Mouse (Mus musculus) forebrain, postnatal 0 days (tissue): ENCODE measurements around the gene Ssr2. TPM values are rescaled to one million over a fixed set of nuclear protein-coding genes. Genes with fewer than 3 reads are reported as not detected.

Experiments
- ATAC-seq: fragments of 200-750 bp; cut with Nextera tagmentation; 2 replicates; pipeline ENCODE4 v1.8.0; 2017; ENCODE audit warnings: mild to moderate bottlenecking, moderate library complexity
- DNase-seq: peaks from one replicate; pipeline ENCODE4 v3.0.0-alpha.2; 2015
- H3K27ac ChIP-seq: fragments of 300-500 bp; sonication (generic); 2 replicates; pipeline ENCODE4 v1.5.1; 2014; ENCODE audit warnings: low read depth, mild to moderate bottlenecking, antibody characterized with exemption, low read length, moderate library complexity, mixed read lengths
- H3K27me3 ChIP-seq: fragments of 300-500 bp; sonication (generic); 2 replicates; pipeline ENCODE4 v1.6.1; 2014; ENCODE audit warnings: mild to moderate bottlenecking, low read length, mixed read lengths; ENCODE audit not compliant: insufficient read depth
- H3K36me3 ChIP-seq: fragments of 300-500 bp; sonication (generic); 2 replicates; pipeline ENCODE4 v1.6.1; 2014; ENCODE audit warnings: mild to moderate bottlenecking, moderate library complexity; ENCODE audit not compliant: insufficient read depth
- H3K4me1 ChIP-seq: fragments of 300-500 bp; sonication (generic); 2 replicates; pipeline ENCODE4 v1.6.1; 2014; ENCODE audit warnings: antibody characterized with exemption; ENCODE audit not compliant: insufficient read depth
- H3K4me2 ChIP-seq: fragments of 300-500 bp; sonication (generic); 2 replicates; pipeline ENCODE4 v1.6.1; 2014; ENCODE audit warnings: low read depth, mild to moderate bottlenecking, moderate library complexity
- H3K4me3 ChIP-seq: fragments of 300-500 bp; sonication (generic); 2 replicates; pipeline ENCODE4 v1.5.1; 2014; ENCODE audit warnings: low read depth, low read length, mixed read lengths
- H3K9ac ChIP-seq: fragments of 300-500 bp; sonication (generic); 2 replicates; pipeline ENCODE4 v1.6.1; 2014; ENCODE audit warnings: mild to moderate bottlenecking
- H3K9me3 ChIP-seq: fragments of 300-500 bp; sonication (generic); 2 replicates; pipeline ENCODE4 v1.6.1; 2016; ENCODE audit warnings: low read length
- CTCF ChIP-seq: sonication (generic); IDR thresholded peaks from 2 replicates; pipeline ENCODE4 v1.5.1; 2016; ENCODE audit warnings: antibody characterized with exemption, control low read depth, low read depth
- WGBS: fragments of 180-500 bp; shearing (Covaris S2); extraction: QIAGEN DNeasy Blood & Tissue Kit; methylation state at CpG from one replicate; pipeline ENCODE4 v1.1.7; 2014; 5-methylcytosine and 5-hydroxymethylcytosine counted together
- polyA plus RNA-seq: library from polyadenylated mRNA; unstranded; fragments of >200 nt; fragmentation: Nextera tagmentation; extraction: Ambion mirVana; gene quantifications from 2 replicates; pipeline ENCODE4 v1.2.1, GENCODE M21; 2015
- total RNA-seq: library from RNA; depleted of rRNA; stranded (reverse); fragments of >200 nt; gene quantifications from 2 replicates; pipeline ENCODE4 v1.2.3, GENCODE M21; 2014

Gene Ssr2
- total and polyA plus RNA-seq, 2 experiments from 2014 or later = 204 to 254 TPM

DNA sequence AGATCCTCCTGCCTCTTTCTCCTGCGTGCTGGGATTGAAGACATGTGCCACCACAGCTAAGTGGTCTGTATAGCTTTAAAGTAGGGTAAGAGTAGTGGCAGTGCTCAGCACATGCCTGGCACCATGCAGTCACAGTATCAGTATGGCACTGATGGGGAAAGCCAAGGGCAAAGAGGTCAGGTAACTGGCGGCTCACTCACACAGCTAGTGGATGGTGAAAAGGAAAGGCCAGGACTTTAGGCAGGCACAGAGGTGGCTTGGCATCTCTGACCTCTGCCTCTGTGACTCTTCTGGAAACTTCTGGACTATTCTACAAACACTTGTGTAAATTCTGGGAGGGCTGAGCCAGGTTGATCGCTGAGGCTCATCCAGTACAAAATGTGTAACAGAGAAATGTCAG is 9.6 kb upstream of the Ssr2 start:
- Histone ChIP-seq H3K9me3 (no peaks in the 10 kb centered on the region), H3K4me1 (no peaks in the 10 kb centered on the region), H3K4me2 (no peak overlapping the region), H3K4me3 (no peak overlapping the region), H3K36me3 (peaks cover 88% of the 10 kb centered on the region), H3K27me3 (no peaks in the 10 kb centered on the region), H3K9ac (no peak overlapping the region), H3K27ac (no peak overlapping the region)
- WGBS = 88% methylated on average over 3 of the region's 3 CpGs
- DNase-seq = no peak
- ATAC-seq = no peak
- TF ChIP-seq CTCF = no peak

GRCm38 (mm10) chr3:88566536-88567061 is 9.1 kb upstream of the Ssr2 start:
- no peaks in the 10 kb centered on the region for H3K27me3 ChIP-seq
- no peak overlapping the region for H3K27ac ChIP-seq
- no peak overlapping the region for H3K4me3 ChIP-seq
- ATAC-seq (no peak), DNase-seq (no peak)
- H3K36me3 ChIP-seq = peaks cover 83% of the 10 kb centered on the region
- no peak for TF ChIP-seq CTCF
- H3K9me3 ChIP-seq = no peaks in the 10 kb centered on the region
- H3K4me1 ChIP-seq = no peaks in the 10 kb centered on the region
- WGBS = 95% methylated on average over 4 of the region's 4 CpGs
- no peak overlapping the region for H3K4me2 ChIP-seq
- no peak overlapping the region for H3K9ac ChIP-seq

- Histone ChIP-seq H3K4me3 (no peak overlapping the region), H3K27ac (no peak overlapping the region), H3K36me3 (peaks cover 72% of the 10 kb centered on the region), H3K27me3 (no peaks in the 10 kb centered on the region), H3K4me1 (no peaks in the 10 kb centered on the region), H3K9ac (no peak overlapping the region), H3K4me2 (no peak overlapping the region), H3K9me3 (no peaks in the 10 kb centered on the region)
- no peak for ATAC-seq
- no peak for DNase-seq
- 95% methylated on average over 6 of the region's 6 CpGs for WGBS
- no peak for TF ChIP-seq CTCF
Measured at GRCm38 (mm10) chr3:88567892-88568291, 7.8 kb upstream of the Ssr2 start.

- Histone ChIP-seq H3K36me3 (peaks cover 65% of the 10 kb centered on the region), H3K27me3 (no peaks in the 10 kb centered on the region), H3K4me1 (no peaks in the 10 kb centered on the region), H3K27ac (no peak overlapping the region), H3K9me3 (no peaks in the 10 kb centered on the region), H3K4me2 (no peak overlapping the region), H3K4me3 (no peak overlapping the region), H3K9ac (no peak overlapping the region)
- ATAC-seq (no peak), DNase-seq (no peak)
- 98% methylated on average over 2 of the region's 2 CpGs for WGBS
- TF ChIP-seq CTCF = no peak
Measured at GRCm38 (mm10) chr3:88568615-88569014, 7.1 kb upstream of the Ssr2 start.

- Histone ChIP-seq H3K4me3 (no peak overlapping the region), H3K27me3 (no peaks in the 10 kb centered on the region), H3K9ac (no peak overlapping the region), H3K4me2 (no peak overlapping the region), H3K36me3 (peaks cover 60% of the 10 kb centered on the region), H3K9me3 (no peaks in the 10 kb centered on the region), H3K27ac (no peak overlapping the region), H3K4me1 (no peaks in the 10 kb centered on the region)
- 93% methylated on average over 2 of the region's 2 CpGs for WGBS
- no peak for TF ChIP-seq CTCF
- no peak for ATAC-seq
- no peak for DNase-seq
Measured at GRCm38 (mm10) chr3:88569093-88569492, 6.6 kb upstream of the Ssr2 start.

- H3K27me3 ChIP-seq = no peaks in the 10 kb centered on the region
- H3K9me3 ChIP-seq = no peaks in the 10 kb centered on the region
- H3K36me3 ChIP-seq = peaks cover 54% of the 10 kb centered on the region
- no peak overlapping the region for H3K27ac ChIP-seq
- ATAC-seq = no peak
- no peak for TF ChIP-seq CTCF
- no peak overlapping the region for H3K4me2 ChIP-seq
- 96% methylated on average over 5 of the region's 5 CpGs for WGBS
- DNase-seq = no peak
- H3K4me3 ChIP-seq = no peak overlapping the region
- H3K4me1 ChIP-seq = no peaks in the 10 kb centered on the region
- H3K9ac ChIP-seq = no peak overlapping the region
Measured at GRCm38 (mm10) chr3:88569694-88570093, 6.0 kb upstream of the Ssr2 start.

- DNase-seq = no peak
- no peak overlapping the region for H3K9ac ChIP-seq
- H3K4me3 ChIP-seq = no peak overlapping the region
- no peak for TF ChIP-seq CTCF
- H3K36me3 ChIP-seq = peaks cover 48% of the 10 kb centered on the region
- no peaks in the 10 kb centered on the region for H3K9me3 ChIP-seq
- no peak overlapping the region for H3K27ac ChIP-seq
- no peaks in the 10 kb centered on the region for H3K4me1 ChIP-seq
- no peak overlapping the region for H3K4me2 ChIP-seq
- no peak for ATAC-seq
- H3K27me3 ChIP-seq = no peaks in the 10 kb centered on the region
- WGBS = 95% methylated on average over 10 of the region's 10 CpGs
Measured at GRCm38 (mm10) chr3:88570341-88570740, 5.3 kb upstream of the Ssr2 start.

GRCm38 (mm10) chr3:88571856-88572255 is 3.8 kb upstream of the Ssr2 start:
- no peak for TF ChIP-seq CTCF
- Histone ChIP-seq H3K4me1 (no peaks in the 10 kb centered on the region), H3K4me3 (no peak overlapping the region), H3K36me3 (peaks cover 33% of the 10 kb centered on the region), H3K9me3 (no peaks in the 10 kb centered on the region), H3K27me3 (no peaks in the 10 kb centered on the region), H3K9ac (no peak overlapping the region), H3K4me2 (no peak overlapping the region), H3K27ac (no peak overlapping the region)
- ATAC-seq (no peak), DNase-seq (no peak)
- 82% methylated on average over 1 of the region's 1 CpGs for WGBS
